Mouse (Mus musculus) thymus, adult 2 months (tissue): Measurements from ENCODE around the gene Gm45021. TPM values are rescaled to one million over a fixed set of nuclear protein-coding genes. Genes with fewer than 3 reads are reported as not detected.

Experiments used
- DNase-seq: peaks from one replicate; pipeline ENCODE4 v3.0.0; 2021
- H3K27ac ChIP-seq: fragments of 200-500 bp; 2 replicates; pipeline ENCODE4 v1.5.1; 2012; ENCODE audit warnings: low read length, control low read depth; ENCODE audit not compliant: control insufficient read depth, insufficient read depth
- H3K27me3 ChIP-seq: fragments of 200-500 bp; 2 replicates; pipeline ENCODE4 v1.6.1; 2012; ENCODE audit warnings: mild to moderate bottlenecking, low read length, moderate library complexity, mixed read lengths; ENCODE audit not compliant: control insufficient read depth, insufficient read depth
- H3K36me3 ChIP-seq: fragments of 200-500 bp; 2 replicates; pipeline ENCODE4 v1.6.1; 2012; ENCODE audit warnings: mild to moderate bottlenecking, low read length, moderate library complexity; ENCODE audit not compliant: control insufficient read depth, insufficient read depth
- H3K4me1 ChIP-seq: fragments of 200-500 bp; replicated peaks from 2 replicates; pipeline ENCODE4 v1.6.1; 2012; ENCODE audit warnings: low read length; ENCODE audit not compliant: control insufficient read depth, insufficient read depth
- H3K4me3 ChIP-seq: fragments of 200-500 bp; 2 replicates; pipeline ENCODE4 v1.5.1; 2012; ENCODE audit warnings: mild to moderate bottlenecking, low read length, control low read depth, moderate library complexity; ENCODE audit not compliant: control insufficient read depth, insufficient read depth
- CTCF ChIP-seq: fragments of 200-500 bp; IDR thresholded peaks from 2 replicates; pipeline ENCODE4 v1.5.1; 2012; ENCODE audit warnings: mild to moderate bottlenecking, control low read depth, low read length, moderate library complexity, borderline replicate concordance; ENCODE audit not compliant: control insufficient read depth, poor library complexity, insufficient read depth; ENCODE audit errors: extremely low read depth
- POLR2A ChIP-seq: fragments of 200-500 bp; IDR thresholded peaks from 2 replicates; pipeline ENCODE4 v1.6.1; 2012; ENCODE audit warnings: mild to moderate bottlenecking, low read length, control low read depth, moderate library complexity; ENCODE audit not compliant: control insufficient read depth, poor library complexity, insufficient read depth; ENCODE audit errors: extremely low read depth
- WGBS: fragments of 180-500 bp; shearing (Covaris S2); methylation state at CpG from one replicate; pipeline ENCODE4 v1.1.7; 2018; 5-methylcytosine and 5-hydroxymethylcytosine counted together
- polyA plus RNA-seq: library from polyadenylated mRNA; depleted of rRNA; stranded (reverse); fragments of >200 nt; gene quantifications from 2 replicates; pipeline ENCODE4 v1.2.3, GENCODE M21; 2012; rRNA removed

Gm45021 gene
- not detected in 2 replicates for polyA plus RNA-seq

- Histone ChIP-seq H3K27me3 (no peaks in the 10 kb centered on the region), H3K4me1 (peaks cover 17% of the 10 kb centered on the region), H3K27ac (peak within 1 kb of the TSS; percentile 34; the same call in 1 of the 2 replicates), H3K4me3 (no peak within 1 kb of the TSS), H3K36me3 (no peaks in the 10 kb centered on the region)
- TF ChIP-seq POLR2A (no peak), CTCF (no peak)
- DNase-seq = no peak
- 5% methylated on average over 6 of the region's 6 CpGs for WGBS
Measured at GRCm38 (mm10) chr6:48589194-48589750, at the start of gene Gm45021. Gene Gm45021 (plus strand): TSS chr6:48589610.

- no peaks in the 10 kb centered on the region for H3K4me1 ChIP-seq
- no peaks in the 10 kb centered on the region for H3K27me3 ChIP-seq
- WGBS = 87% methylated on average over 5 of the region's 5 CpGs
- TF ChIP-seq CTCF = no peak
- TF ChIP-seq POLR2A = no peak
- DNase-seq = no peak
- H3K27ac ChIP-seq = no peak overlapping the region
- no peaks in the 10 kb centered on the region for H3K36me3 ChIP-seq
- H3K4me3 ChIP-seq = no peak overlapping the region
Measured at GRCm38 (mm10) chr6:48539860-48540259, 49.5 kb upstream of the Gm45021 start.

- Histone ChIP-seq H3K4me1 (no peaks in the 10 kb centered on the region), H3K27me3 (no peaks in the 10 kb centered on the region), H3K27ac (no peak overlapping the region), H3K36me3 (no peaks in the 10 kb centered on the region), H3K4me3 (no peak overlapping the region)
- TF ChIP-seq CTCF (no peak), POLR2A (no peak)
- DNase-seq = no peak
- WGBS = 88% methylated on average over 3 of the region's 3 CpGs
Measured at GRCm38 (mm10) chr6:48540721-48541120, 48.7 kb upstream of the Gm45021 start.

GRCm38 (mm10) chr6:48541560-48542450, 47.6 kb upstream of the Gm45021 start:
- no peak overlapping the region for H3K27ac ChIP-seq
- no peak for TF ChIP-seq CTCF
- no peak for TF ChIP-seq POLR2A
- no peak for DNase-seq

GRCm38 (mm10) chr6:48542631-48543030, 46.8 kb upstream of the Gm45021 start:
- no peak for DNase-seq
- WGBS = 96% methylated on average over 3 of the region's 3 CpGs
- Histone ChIP-seq H3K4me3 (no peak overlapping the region), H3K36me3 (no peaks in the 10 kb centered on the region), H3K27me3 (no peaks in the 10 kb centered on the region), H3K4me1 (no peaks in the 10 kb centered on the region), H3K27ac (no peak overlapping the region)
- TF ChIP-seq POLR2A (no peak), CTCF (no peak)

More at GRCm38 (mm10) chr6:48541560-48542450, 47.6 kb upstream of the Gm45021 start:
- Histone ChIP-seq H3K4me3 (no peak overlapping the region), H3K4me1 (no peaks in the 10 kb centered on the region), H3K27me3 (no peaks in the 10 kb centered on the region), H3K36me3 (no peaks in the 10 kb centered on the region)
- WGBS = 39% methylated on average over 7 of the region's 7 CpGs

- TF ChIP-seq CTCF (no peak), POLR2A (no peak)
- no peak for DNase-seq
- WGBS = 95% methylated on average over 5 of the region's 5 CpGs
- no peaks in the 10 kb centered on the region for H3K27me3 ChIP-seq
- H3K27ac ChIP-seq = no peak overlapping the region
- no peak overlapping the region for H3K4me3 ChIP-seq
- no peaks in the 10 kb centered on the region for H3K36me3 ChIP-seq
- no peaks in the 10 kb centered on the region for H3K4me1 ChIP-seq
Measured at GRCm38 (mm10) chr6:48545251-48545650, 44.2 kb upstream of the Gm45021 start.

GRCm38 (mm10) chr6:48546271-48546670, 43.1 kb upstream of the Gm45021 start:
- TF ChIP-seq CTCF (no peak), POLR2A (no peak)
- Histone ChIP-seq H3K4me3 (no peak overlapping the region), H3K36me3 (no peaks in the 10 kb centered on the region), H3K27me3 (no peaks in the 10 kb centered on the region), H3K4me1 (no peaks in the 10 kb centered on the region), H3K27ac (no peak overlapping the region)
- peak; percentile 29 for DNase-seq
- 23% methylated on average over 1 of the region's 1 CpGs for WGBS
